Mouse (Mus musculus): ENCODE measurements around the gene Vmn2r73.

DNA sequence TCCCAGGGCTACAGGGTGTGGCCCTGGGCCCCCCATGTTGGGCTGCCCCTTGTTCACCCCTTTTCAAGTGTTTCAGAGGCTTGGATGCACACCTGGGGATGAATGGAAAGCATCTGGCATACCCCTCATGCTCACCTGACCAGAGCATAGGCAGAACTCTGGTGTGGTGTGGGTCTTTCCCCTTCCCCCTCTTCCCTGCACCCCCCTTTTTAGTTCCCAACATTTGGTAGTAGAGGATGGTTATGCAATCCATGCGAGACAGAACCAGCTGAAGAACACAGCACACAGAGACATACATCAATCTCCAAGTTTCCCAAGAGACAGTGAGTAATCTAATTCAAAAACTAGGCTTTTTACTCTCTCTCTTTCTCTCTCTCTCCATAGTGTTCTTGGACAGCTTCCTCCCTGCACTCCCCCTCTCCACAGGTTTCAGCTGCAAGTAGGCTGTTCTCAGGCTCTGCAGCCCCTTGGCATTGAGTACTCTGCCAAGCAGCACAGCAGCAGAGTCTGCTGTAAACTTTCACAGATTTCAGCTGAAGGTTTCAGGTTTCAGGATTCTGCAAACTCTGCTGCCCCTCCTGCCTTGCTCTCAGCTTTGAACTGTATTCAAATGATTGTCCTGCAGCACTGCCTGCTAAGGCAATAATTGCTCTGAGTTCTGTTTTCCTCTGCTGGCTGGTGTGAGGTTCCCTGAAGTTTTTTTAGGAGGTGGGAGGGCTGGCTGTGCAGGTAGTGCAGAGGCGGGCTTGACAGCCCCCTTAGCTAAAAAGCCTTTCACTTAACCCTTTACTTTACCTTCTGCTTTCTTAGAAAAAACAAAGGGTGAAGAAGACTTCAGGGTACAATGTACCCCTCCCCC, 35.7 kb downstream of the Vmn2r73 start:
- TF ChIP-seq CTCF (IDR thresholded peaks at IDR 0.05) (no peak), EP300 (IDR thresholded peaks at IDR 0.05) (no peak)

Measured in lung, postnatal 0 days (tissue).